Mouse (Mus musculus) liver, embryonic 11.5 days (tissue): ENCODE measurements around the gene Spns2. TPM values are rescaled to one million over a fixed set of nuclear protein-coding genes. Genes with fewer than 3 reads are reported as not detected.

Experiments used
- ATAC-seq: fragments of 200-750 bp; cut with Nextera tagmentation; replicated peaks from 2 replicates; pipeline ENCODE4 v1.8.0; 2017; ENCODE audit warnings: moderate number of reproducible peaks, mild to moderate bottlenecking, moderate TSS enrichment, moderate library complexity; ENCODE audit not compliant: low FRiP score
- DNase-seq: peaks from one replicate; pipeline ENCODE4 v3.0.0-alpha.2; 2017; ENCODE audit warnings: low spot score
- H3K27ac ChIP-seq: fragments of 300-500 bp; sonication (generic); 2 replicates; pipeline ENCODE4 v1.5.1; 2014; ENCODE audit warnings: mild to moderate bottlenecking, low read depth, low read length, control low read depth
- H3K27me3 ChIP-seq: fragments of 300-500 bp; sonication (generic); replicated peaks from 2 replicates; pipeline ENCODE4 v1.6.1; 2014; ENCODE audit warnings: low read length, mixed read lengths; ENCODE audit not compliant: control insufficient read depth, insufficient read depth
- H3K36me3 ChIP-seq: fragments of 300-500 bp; sonication (generic); 2 replicates; pipeline ENCODE4 v1.6.1; 2014; ENCODE audit warnings: mild to moderate bottlenecking, low read length, moderate library complexity, mixed read lengths; ENCODE audit not compliant: control insufficient read depth, insufficient read depth
- H3K4me1 ChIP-seq: fragments of 300-500 bp; sonication (generic); replicated peaks from 2 replicates; pipeline ENCODE4 v1.6.1; 2014; ENCODE audit warnings: low read length, mixed read lengths; ENCODE audit not compliant: control insufficient read depth, insufficient read depth
- H3K4me2 ChIP-seq: fragments of 300-500 bp; sonication (generic); 2 replicates; pipeline ENCODE4 v1.6.1; 2014; ENCODE audit warnings: mild to moderate bottlenecking, control low read depth, moderate library complexity
- H3K4me3 ChIP-seq: fragments of 300-500 bp; sonication (generic); 2 replicates; pipeline ENCODE4 v1.5.1; 2014; ENCODE audit warnings: low read depth, low read length, control low read depth
- H3K9ac ChIP-seq: fragments of 300-500 bp; sonication (generic); 2 replicates; pipeline ENCODE4 v1.6.1; 2014; ENCODE audit warnings: low read depth, low read length, control low read depth
- H3K9me3 ChIP-seq: fragments of 300-500 bp; sonication (generic); 2 replicates; pipeline ENCODE4 v1.6.1; 2016; ENCODE audit warnings: low read length, inconsistent platforms, mixed read lengths; ENCODE audit not compliant: control insufficient read depth
- WGBS: fragments of 180-500 bp; shearing (Covaris S2); extraction: QIAGEN DNeasy Blood & Tissue Kit; methylation state at CpG from one replicate; pipeline ENCODE4 v1.1.7; 2014; 5-methylcytosine and 5-hydroxymethylcytosine counted together
- polyA plus RNA-seq: library from polyadenylated mRNA; unstranded; fragments of >200 nt; fragmentation: Nextera tagmentation; extraction: Ambion mirVana; gene quantifications from 2 replicates; pipeline ENCODE4 v1.2.1, GENCODE M21; 2014

The Spns2 gene
- polyA plus RNA-seq, 1 experiment from 2014 or later, result 20.0 TPM

- ATAC-seq (no peak), DNase-seq (no peak)
- H3K27me3 ChIP-seq, result 0 out of 2 replicates have a peak, but pooled peaks cover 3% of the 10 kb centered on the region
- H3K9ac ChIP-seq, result no peak overlapping the region
- WGBS, result 60% methylated on average over 10 of the region's 10 CpGs
- no peak overlapping the region for H3K4me3 ChIP-seq
- no peaks in the 10 kb centered on the region for H3K9me3 ChIP-seq
- no peak overlapping the region for H3K27ac ChIP-seq
- H3K4me1 ChIP-seq, result 0 out of 2 replicates have a peak, but pooled peaks cover 6% of the 10 kb centered on the region
- H3K36me3 ChIP-seq, result no peaks in the 10 kb centered on the region
- no peak overlapping the region for H3K4me2 ChIP-seq
Measured at GRCm38 (mm10) chr11:72504016-72504797, 14.5 kb upstream of the Spns2 start.

GRCm38 (mm10) chr11:72503501-72503921, 13.8 kb upstream of the Spns2 start:
- DNase-seq, result no peak
- 50% methylated on average over 5 of the region's 5 CpGs for WGBS
- 0 out of 2 replicates have a peak, but pooled peaks cover 3% of the 10 kb centered on the region for H3K27me3 ChIP-seq
- H3K4me3 ChIP-seq, result no peak overlapping the region
- ATAC-seq, result no peak
- no peak overlapping the region for H3K4me2 ChIP-seq
- no peaks in the 10 kb centered on the region for H3K36me3 ChIP-seq
- no peaks in the 10 kb centered on the region for H3K9me3 ChIP-seq
- H3K9ac ChIP-seq, result no peak overlapping the region
- H3K27ac ChIP-seq, result no peak overlapping the region
- 0 out of 2 replicates have a peak, but pooled peaks cover 6% of the 10 kb centered on the region for H3K4me1 ChIP-seq

- Histone ChIP-seq H3K27ac (no peak overlapping the region), H3K27me3 (0 out of 2 replicates have a peak, but pooled peaks cover 3% of the 10 kb centered on the region)
- no peak for ATAC-seq
Measured at GRCm38 (mm10) chr11:72502236-72502635, 12.5 kb upstream of the Spns2 start.

GRCm38 (mm10) chr11:72501426-72502002, 11.8 kb upstream of the Spns2 start:
- DNase-seq, result no peak
- Histone ChIP-seq H3K9ac (no peak overlapping the region), H3K27ac (no peak overlapping the region), H3K9me3 (no peaks in the 10 kb centered on the region), H3K27me3 (0 out of 2 replicates have a peak, but pooled peaks cover 3% of the 10 kb centered on the region), H3K4me1 (0 out of 2 replicates have a peak, but pooled peaks cover 6% of the 10 kb centered on the region), H3K4me2 (no peak overlapping the region), H3K4me3 (no peak overlapping the region), H3K36me3 (no peaks in the 10 kb centered on the region)
- WGBS, result 30% methylated on average over 5 of the region's 5 CpGs
- no peak for ATAC-seq

More at GRCm38 (mm10) chr11:72502236-72502635, 12.5 kb upstream of the Spns2 start:
- WGBS, result 30% methylated on average over 8 of the region's 8 CpGs
- Histone ChIP-seq H3K4me3 (no peak overlapping the region), H3K9ac (no peak overlapping the region), H3K4me1 (0 out of 2 replicates have a peak, but pooled peaks cover 6% of the 10 kb centered on the region), H3K4me2 (no peak overlapping the region), H3K36me3 (no peaks in the 10 kb centered on the region), H3K9me3 (no peaks in the 10 kb centered on the region)
- no peak for DNase-seq

- Histone ChIP-seq H3K9me3 (no peaks in the 10 kb centered on the region), H3K9ac (no peak overlapping the region), H3K4me1 (0 out of 2 replicates have a peak, but pooled peaks cover 6% of the 10 kb centered on the region), H3K27me3 (0 out of 2 replicates have a peak, but pooled peaks cover 3% of the 10 kb centered on the region), H3K4me3 (no peak overlapping the region), H3K4me2 (no peak overlapping the region), H3K36me3 (no peaks in the 10 kb centered on the region), H3K27ac (no peak overlapping the region)
- 86% methylated on average over 4 of the region's 4 CpGs for WGBS
- no peak for DNase-seq
- ATAC-seq, result no peak
Measured at GRCm38 (mm10) chr11:72500139-72500538, 10.4 kb upstream of the Spns2 start.

GRCm38 (mm10) chr11:72497367-72497766, 7.7 kb upstream of the Spns2 start:
- Histone ChIP-seq H3K9me3 (no peaks in the 10 kb centered on the region), H3K36me3 (no peaks in the 10 kb centered on the region), H3K27me3 (0 out of 2 replicates have a peak, but pooled peaks cover 3% of the 10 kb centered on the region), H3K9ac (no peak overlapping the region), H3K4me2 (no peak overlapping the region), H3K4me3 (no peak overlapping the region), H3K27ac (no peak overlapping the region), H3K4me1 (0 out of 2 replicates have a peak, but pooled peaks cover 2% of the 10 kb centered on the region)
- no peak for DNase-seq
- WGBS, result 44% methylated on average over 4 of the region's 4 CpGs
- no peak for ATAC-seq

GRCm38 (mm10) chr11:72496775-72497174, 7.1 kb upstream of the Spns2 start:
- H3K27me3 ChIP-seq, result 0 out of 2 replicates have a peak, but pooled peaks cover 3% of the 10 kb centered on the region
- 78% methylated on average over 1 of the region's 1 CpGs for WGBS
- no peak for ATAC-seq

GRCm38 (mm10) chr11:72496066-72496465, 6.4 kb upstream of the Spns2 start:
- Histone ChIP-seq H3K4me1 (no peaks in the 10 kb centered on the region), H3K9me3 (no peaks in the 10 kb centered on the region), H3K9ac (no peak overlapping the region), H3K4me3 (no peak overlapping the region), H3K27me3 (no peaks in the 10 kb centered on the region), H3K36me3 (no peaks in the 10 kb centered on the region), H3K27ac (no peak overlapping the region), H3K4me2 (no peak overlapping the region)
- ATAC-seq, result no peak
- 57% methylated on average over 3 of the region's 3 CpGs for WGBS
- DNase-seq, result no peak

More at GRCm38 (mm10) chr11:72496775-72497174, 7.1 kb upstream of the Spns2 start:
- H3K4me3 ChIP-seq, result no peak overlapping the region
- H3K9me3 ChIP-seq, result no peaks in the 10 kb centered on the region
- no peak overlapping the region for H3K9ac ChIP-seq
- no peak overlapping the region for H3K4me2 ChIP-seq
- H3K27ac ChIP-seq, result no peak overlapping the region
- no peak for DNase-seq
- H3K36me3 ChIP-seq, result no peaks in the 10 kb centered on the region
- H3K4me1 ChIP-seq, result no peaks in the 10 kb centered on the region
